Mouse (Mus musculus) forebrain, embryonic 10.5 days (tissue): ENCODE results near the gene Pebp1. TPM values are rescaled to one million over a fixed set of nuclear protein-coding genes. Genes with fewer than 3 reads are reported as not detected.

Experiments
- DNase-seq: peaks from one replicate; pipeline ENCODE4 v3.0.0-alpha.2; 2017; ENCODE audit warnings: low spot score; ENCODE audit errors: extremely low spot score
- H3K27ac ChIP-seq: fragments of 300-500 bp; sonication (generic); 2 replicates; pipeline ENCODE4 v1.5.1; 2016; ENCODE audit warnings: mild to moderate bottlenecking
- H3K27me3 ChIP-seq: fragments of 300-500 bp; sonication (generic); 2 replicates; pipeline ENCODE4 v1.6.1; 2016; ENCODE audit warnings: mild to moderate bottlenecking; ENCODE audit not compliant: poor library complexity, severe bottlenecking
- H3K36me3 ChIP-seq: fragments of 300-500 bp; sonication (generic); replicated peaks from 2 replicates; pipeline ENCODE4 v1.6.1; 2016; ENCODE audit warnings: mild to moderate bottlenecking, moderate library complexity
- H3K4me1 ChIP-seq: fragments of 300-500 bp; sonication (generic); 2 replicates; pipeline ENCODE4 v1.6.1; 2016
- H3K4me3 ChIP-seq: fragments of 300-500 bp; sonication (generic); 2 replicates; pipeline ENCODE4 v1.5.1; 2016; ENCODE audit warnings: mild to moderate bottlenecking, moderate library complexity
- H3K9me3 ChIP-seq: fragments of 300-500 bp; sonication (generic); 2 replicates; pipeline ENCODE4 v1.6.1; 2016; ENCODE audit warnings: mild to moderate bottlenecking, moderate library complexity
- WGBS: fragments of 180-500 bp; shearing (Covaris S2); methylation state at CpG from one replicate; pipeline ENCODE4 v1.1.7; 2016; 5-methylcytosine and 5-hydroxymethylcytosine counted together
- polyA plus RNA-seq: library from polyadenylated mRNA; unstranded; fragments of >200 nt; fragmentation: Nextera tagmentation; extraction: Ambion mirVana; gene quantifications from 2 replicates; pipeline ENCODE4 v1.2.1, GENCODE M21; 2016

Pebp1 gene
- polyA plus RNA-seq, 1 experiment from 2014 or later = 1,001 TPM

DNA sequence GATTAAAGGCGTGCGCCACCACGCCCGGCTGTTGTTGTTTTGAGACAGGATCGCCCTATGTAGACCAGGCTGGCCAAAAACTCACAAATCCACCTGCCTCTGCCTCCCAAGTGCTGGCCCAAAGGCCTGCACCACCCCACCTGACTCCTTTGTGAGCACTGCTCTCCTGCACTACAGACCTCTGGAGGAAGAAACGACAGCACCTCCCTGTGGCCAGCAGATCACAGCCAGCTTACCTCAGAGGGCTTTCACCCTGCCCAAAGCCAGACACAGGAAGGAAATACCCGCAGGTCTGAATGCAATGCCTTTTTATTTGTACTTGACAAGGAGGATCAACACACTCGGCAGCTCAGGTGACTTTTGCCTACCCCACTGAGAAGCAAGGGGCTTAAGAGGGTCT is 5.1 kb downstream of the Pebp1 start:
- WGBS = 92% methylated on average over 8 of the region's 8 CpGs
- Histone ChIP-seq H3K27ac (no peak overlapping the region), H3K4me3 (no peak overlapping the region), H3K9me3 (no peaks in the 10 kb centered on the region; the same call in 1 of the 2 replicates), H3K36me3 (peaks cover 81% of the 10 kb centered on the region), H3K4me1 (peaks cover 23% of the 10 kb centered on the region), H3K27me3 (no peaks in the 10 kb centered on the region)
- no peak for DNase-seq

DNA sequence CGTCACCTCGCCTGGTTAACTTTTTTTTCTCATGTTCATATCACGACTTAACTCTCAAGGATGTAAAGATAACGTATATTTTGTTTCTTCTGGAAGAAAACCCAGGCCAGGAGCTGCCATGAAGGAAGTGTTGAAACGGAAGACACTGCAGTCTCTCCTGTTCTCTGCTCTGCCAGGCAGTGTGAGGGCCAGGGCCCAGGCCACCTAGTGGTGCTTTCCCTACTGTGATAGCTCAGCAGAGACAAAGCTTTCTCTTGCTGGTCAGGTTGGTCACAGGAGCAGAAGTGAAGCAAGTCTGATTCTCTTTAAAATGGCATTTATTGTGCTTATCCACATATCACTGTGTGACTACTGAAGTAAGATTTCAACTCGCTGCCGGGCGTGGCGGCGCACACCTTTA is 5.9 kb downstream of the Pebp1 start:
- no peak for DNase-seq
- WGBS = 94% methylated on average over 10 of the region's 10 CpGs
- Histone ChIP-seq H3K9me3 (no peaks in the 10 kb centered on the region; the same call in 1 of the 2 replicates), H3K4me1 (peaks cover 20% of the 10 kb centered on the region), H3K27me3 (no peaks in the 10 kb centered on the region), H3K4me3 (no peak overlapping the region), H3K36me3 (peaks cover 81% of the 10 kb centered on the region), H3K27ac (no peak overlapping the region)

DNA sequence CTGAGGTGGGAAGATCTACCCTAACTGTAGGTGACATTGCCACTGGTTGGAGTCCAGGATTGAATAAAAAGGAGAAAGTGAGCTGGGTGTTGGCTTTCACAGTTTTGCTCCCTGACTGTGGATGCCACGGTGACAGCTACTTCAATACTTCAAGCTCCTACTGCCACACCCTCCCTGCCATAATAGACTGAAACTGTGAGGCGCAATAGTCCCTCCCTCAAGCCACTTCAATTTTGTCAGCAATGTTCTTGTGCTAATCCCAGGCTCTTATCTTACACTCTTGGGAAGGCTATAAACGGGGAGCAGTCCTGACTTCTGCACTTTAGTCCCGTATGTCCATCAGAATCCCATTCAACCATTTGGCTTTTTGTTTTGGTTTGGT is 7.8 kb downstream of the Pebp1 start:
- DNase-seq = no peak
- WGBS = 85% methylated on average over 4 of the region's 4 CpGs
- Histone ChIP-seq H3K36me3 (peaks cover 70% of the 10 kb centered on the region), H3K9me3 (no peaks in the 10 kb centered on the region; the same call in 1 of the 2 replicates), H3K4me3 (no peak overlapping the region), H3K4me1 (peaks cover 1% of the 10 kb centered on the region; the same call in 1 of the 2 replicates), H3K27me3 (no peaks in the 10 kb centered on the region), H3K27ac (no peak overlapping the region)

DNA sequence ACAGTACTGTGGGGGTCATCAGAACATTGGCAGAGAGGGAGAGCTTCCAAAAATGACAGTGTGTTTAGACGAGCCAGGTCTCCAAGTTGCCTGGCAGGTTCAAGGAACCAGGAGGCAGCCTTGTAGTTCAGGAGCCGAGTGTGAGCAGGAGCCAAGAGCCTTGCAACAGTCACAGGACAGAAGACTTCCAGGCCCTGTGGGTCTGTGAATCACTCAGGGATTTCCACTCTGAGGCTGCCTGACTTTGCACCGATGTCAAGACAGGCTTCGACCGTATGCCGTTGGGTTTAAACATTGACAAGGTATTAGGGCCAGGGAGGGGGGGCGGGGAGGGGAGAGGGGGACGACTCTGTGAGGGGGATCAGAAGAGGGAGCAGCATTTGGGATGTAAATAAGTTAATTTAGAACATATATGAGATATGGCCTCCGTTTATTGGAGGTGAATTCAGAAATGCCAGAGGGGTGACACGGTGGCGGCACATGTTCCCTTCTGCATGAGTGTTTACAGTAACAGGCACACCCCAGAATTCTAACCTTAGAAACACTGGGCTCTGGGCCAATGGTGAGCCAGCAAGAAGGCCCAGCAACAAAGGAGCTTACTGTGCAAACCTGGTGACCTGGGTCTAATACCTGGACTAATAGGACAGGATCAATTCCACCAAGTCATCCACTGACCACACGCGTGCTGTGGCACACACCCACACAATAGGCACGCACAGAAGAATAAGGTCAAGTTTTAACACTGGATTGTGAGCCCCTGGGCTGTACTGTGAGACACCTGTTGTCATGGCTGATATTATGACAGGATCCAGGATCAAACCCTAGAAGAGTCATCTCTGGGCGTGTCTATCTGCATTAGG is 8.4 kb downstream of the Pebp1 start:
- Histone ChIP-seq H3K9me3 (no peaks in the 10 kb centered on the region; the same call in 1 of the 2 replicates), H3K36me3 (peaks cover 63% of the 10 kb centered on the region), H3K27ac (no peak overlapping the region), H3K4me1 (no peaks in the 10 kb centered on the region), H3K4me3 (no peak overlapping the region), H3K27me3 (no peaks in the 10 kb centered on the region)
- no peak for DNase-seq
- WGBS = 94% methylated on average over 15 of the region's 15 CpGs

DNA sequence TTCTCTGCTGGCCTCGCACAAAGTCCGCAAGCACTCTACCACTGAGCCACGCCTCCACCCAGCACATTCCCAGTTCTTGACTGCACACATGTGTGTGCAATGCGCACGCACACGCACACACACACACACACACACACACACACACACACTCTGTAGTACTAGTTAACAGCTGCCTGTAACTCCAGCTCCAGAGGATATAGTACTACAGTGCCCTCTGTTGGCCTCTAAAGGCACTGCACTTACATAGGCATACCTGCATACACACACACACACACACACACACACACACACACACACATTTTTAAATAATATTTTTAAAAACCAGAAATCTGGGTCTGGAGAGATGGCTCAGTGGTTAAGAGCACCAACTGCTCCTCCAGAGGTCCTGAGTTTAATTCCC is 9.6 kb downstream of the Pebp1 start:
- Histone ChIP-seq H3K36me3 (peaks cover 52% of the 10 kb centered on the region), H3K9me3 (no peaks in the 10 kb centered on the region; the same call in 1 of the 2 replicates), H3K27ac (no peak overlapping the region), H3K4me1 (no peaks in the 10 kb centered on the region), H3K27me3 (no peaks in the 10 kb centered on the region), H3K4me3 (no peak overlapping the region)
- DNase-seq = no peak
- WGBS = 85% methylated on average over 6 of the region's 6 CpGs

DNA sequence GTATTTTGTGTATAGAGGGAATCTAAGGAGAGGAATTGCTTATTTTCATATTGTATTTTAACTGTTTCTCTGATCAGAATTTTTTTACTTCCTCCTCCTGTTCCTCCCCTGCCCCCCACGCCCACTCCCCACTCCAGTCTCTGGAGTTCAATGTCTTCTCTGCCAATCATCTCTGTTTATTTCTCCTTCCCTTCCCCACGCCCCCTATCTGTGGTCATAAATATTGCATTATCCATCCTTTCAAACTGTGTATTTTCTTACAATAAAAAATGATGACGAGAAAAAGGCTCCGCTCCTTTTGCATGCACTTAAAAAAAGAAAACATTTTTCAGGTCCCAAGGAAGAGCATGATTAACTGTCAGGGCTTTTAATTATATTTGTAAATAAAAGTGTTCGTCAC is 12.6 kb downstream of the Pebp1 start:
- 77% methylated on average over 5 of the region's 5 CpGs for WGBS
- no peaks in the 10 kb centered on the region for H3K27me3 ChIP-seq
- no peak for DNase-seq

DNA sequence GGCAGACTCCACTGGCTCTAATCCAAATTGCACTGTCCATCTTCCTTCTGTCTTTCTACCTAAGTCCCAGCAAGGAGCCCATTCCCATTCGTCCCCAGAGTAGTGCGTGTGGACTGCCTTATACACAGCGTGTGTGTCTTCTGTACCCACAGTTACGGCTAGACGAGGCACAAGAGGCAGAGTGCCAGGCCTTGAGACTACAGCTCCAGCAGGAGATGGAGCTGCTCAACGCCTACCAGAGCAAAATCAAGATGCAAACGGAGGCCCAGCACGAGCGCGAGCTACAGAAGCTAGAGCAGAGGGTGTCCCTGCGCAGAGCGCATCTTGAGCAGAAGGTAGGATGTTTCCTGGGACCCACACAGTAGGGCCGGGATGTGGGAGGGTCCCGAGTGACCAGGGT is 15.5 kb downstream of the Pebp1 start:
- Histone ChIP-seq H3K27me3 (no peaks in the 10 kb centered on the region), H3K27ac (no peak overlapping the region), H3K4me3 (no peak overlapping the region), H3K4me1 (0 out of 2 replicates have a peak, but pooled peaks cover 4% of the 10 kb centered on the region), H3K9me3 (no peaks in the 10 kb centered on the region), H3K36me3 (0 out of 2 replicates have a peak, but pooled peaks cover 2% of the 10 kb centered on the region)
- WGBS = 93% methylated on average over 14 of the region's 14 CpGs
- no peak for DNase-seq

More for the DNA sequence above, 12.6 kb downstream of the Pebp1 start:
- H3K27ac ChIP-seq = no peak overlapping the region
- no peak overlapping the region for H3K4me3 ChIP-seq
- H3K4me1 ChIP-seq = no peaks in the 10 kb centered on the region
- no peaks in the 10 kb centered on the region; the same call in 1 of the 2 replicates for H3K9me3 ChIP-seq
- H3K36me3 ChIP-seq = peaks cover 24% of the 10 kb centered on the region

DNA sequence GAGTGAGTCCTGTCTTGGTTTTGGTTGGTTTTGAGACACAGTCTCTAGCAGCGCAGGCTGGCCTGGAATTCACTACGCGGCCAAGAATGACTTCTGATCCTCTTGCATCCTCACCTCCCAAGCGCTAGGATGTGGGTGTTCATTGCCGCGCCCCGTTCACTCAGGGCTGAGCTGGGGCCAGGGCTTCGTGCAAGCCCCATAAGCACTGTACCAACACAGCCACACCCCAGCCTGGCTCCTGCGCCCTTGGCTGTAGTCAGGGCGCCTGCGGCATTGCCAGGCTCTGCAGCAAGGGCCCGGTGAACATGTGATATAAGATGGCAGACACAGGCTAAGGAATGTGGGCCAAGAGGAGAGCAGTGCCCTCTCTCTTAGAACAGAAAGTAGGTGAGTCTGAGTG is 18.0 kb downstream of the Pebp1 start:
- Histone ChIP-seq H3K4me3 (no peak overlapping the region), H3K27me3 (no peaks in the 10 kb centered on the region), H3K27ac (no peak overlapping the region), H3K4me1 (0 out of 2 replicates have a peak, but pooled peaks cover 4% of the 10 kb centered on the region), H3K36me3 (no peaks in the 10 kb centered on the region), H3K9me3 (no peaks in the 10 kb centered on the region)
- DNase-seq = no peak
- WGBS = 91% methylated on average over 12 of the region's 12 CpGs

DNA sequence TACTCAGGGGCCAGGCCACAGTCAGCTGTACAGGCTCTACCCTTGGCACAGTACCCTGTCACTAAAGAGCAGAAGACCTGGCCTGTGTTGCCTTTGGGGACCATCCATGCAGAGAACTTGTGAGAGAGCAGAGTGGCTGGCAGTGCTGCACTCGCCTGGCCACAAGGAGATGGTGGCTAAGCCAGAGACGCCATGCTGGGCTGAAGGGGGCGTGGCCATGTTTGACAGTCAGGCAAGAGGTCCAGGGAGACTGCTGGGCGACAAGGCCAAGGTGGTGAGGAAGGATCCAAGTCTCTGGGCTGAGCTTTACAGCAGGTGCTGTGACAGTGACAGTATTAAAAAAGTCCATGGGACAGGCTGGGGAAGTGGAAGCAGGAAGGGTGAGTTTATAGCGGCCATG is 18.7 kb downstream of the Pebp1 start:
- H3K27me3 ChIP-seq = no peaks in the 10 kb centered on the region
- H3K4me3 ChIP-seq = no peak overlapping the region
- no peak overlapping the region for H3K27ac ChIP-seq
- no peak for DNase-seq
- H3K9me3 ChIP-seq = peaks cover 2% of the 10 kb centered on the region; the same call in 1 of the 2 replicates
- peaks cover 3% of the 10 kb centered on the region for H3K36me3 ChIP-seq
- WGBS = 40% methylated on average over 5 of the region's 5 CpGs
- 0 out of 2 replicates have a peak, but pooled peaks cover 4% of the 10 kb centered on the region for H3K4me1 ChIP-seq

DNA sequence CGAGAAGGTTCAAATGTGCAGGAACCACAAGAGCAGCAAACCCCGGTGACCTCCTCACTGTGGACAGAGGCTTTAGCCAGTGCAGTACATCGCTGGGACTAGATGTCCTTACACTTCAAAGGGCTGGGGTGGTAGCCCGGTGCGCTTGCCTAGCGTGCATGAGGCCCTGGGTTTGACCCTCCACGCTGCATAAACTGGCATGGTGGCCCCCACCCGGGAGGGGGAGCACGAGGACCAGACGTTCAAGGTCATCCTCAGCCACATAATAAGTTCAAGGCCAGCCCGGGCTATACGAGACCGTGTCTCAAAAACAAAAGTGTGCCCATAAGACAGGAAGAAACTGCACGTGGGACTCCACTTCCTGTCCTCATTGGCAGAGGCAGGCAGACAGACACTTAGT is 19.5 kb downstream of the Pebp1 start:
- WGBS = 86% methylated on average over 14 of the region's 14 CpGs
- Histone ChIP-seq H3K27ac (no peak overlapping the region), H3K36me3 (peaks cover 9% of the 10 kb centered on the region), H3K9me3 (peaks cover 5% of the 10 kb centered on the region; the same call in 1 of the 2 replicates), H3K4me1 (0 out of 2 replicates have a peak, but pooled peaks cover 4% of the 10 kb centered on the region), H3K4me3 (no peak overlapping the region), H3K27me3 (no peaks in the 10 kb centered on the region)
- no peak for DNase-seq

DNA sequence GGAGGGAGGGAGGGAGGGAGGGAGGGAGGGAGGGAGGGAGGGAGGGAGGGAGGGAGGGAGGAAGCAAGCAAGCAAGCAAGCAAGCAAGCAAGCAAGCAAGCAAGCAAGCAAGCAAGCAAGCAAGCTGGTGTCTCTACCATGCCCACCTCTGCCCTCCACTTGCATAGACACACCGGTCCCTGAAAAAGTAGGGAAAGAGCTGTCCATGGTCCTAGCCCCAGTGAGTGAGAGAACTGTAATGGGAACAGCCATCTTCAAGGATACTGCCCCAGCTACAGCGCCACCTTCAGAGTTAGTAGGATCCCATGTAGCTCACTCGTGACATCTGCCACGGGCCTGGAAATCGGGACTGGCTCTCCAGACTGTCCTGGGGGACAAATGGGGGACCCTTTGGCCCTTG is 22.7 kb downstream of the Pebp1 start:
- no peak for DNase-seq
- H3K9me3 ChIP-seq = peaks cover 5% of the 10 kb centered on the region; the same call in 1 of the 2 replicates
- WGBS = 37% methylated on average over 5 of the region's 5 CpGs
- H3K27ac ChIP-seq = no peak overlapping the region
- no peaks in the 10 kb centered on the region for H3K27me3 ChIP-seq
- H3K4me1 ChIP-seq = 0 out of 2 replicates have a peak, but pooled peaks cover 4% of the 10 kb centered on the region
- no peak overlapping the region for H3K4me3 ChIP-seq
- peaks cover 9% of the 10 kb centered on the region for H3K36me3 ChIP-seq

DNA sequence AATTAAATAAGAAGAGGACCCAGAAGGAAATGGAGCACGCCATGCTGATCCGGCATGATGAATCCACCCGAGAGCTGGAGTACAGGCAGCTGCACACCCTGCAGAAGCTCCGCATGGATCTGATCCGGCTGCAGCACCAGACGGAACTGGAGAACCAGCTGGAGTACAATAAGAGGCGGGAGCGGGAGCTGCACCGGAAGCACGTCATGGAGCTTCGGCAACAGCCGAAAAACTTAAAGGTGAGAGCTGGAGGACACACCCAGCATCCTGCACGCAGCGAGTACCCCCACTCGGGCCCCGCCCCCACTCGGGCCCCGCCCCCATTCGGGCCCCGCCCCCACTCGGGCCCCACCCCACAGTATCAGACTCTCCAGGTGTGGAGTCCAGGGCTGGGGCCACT is 23.9 kb downstream of the Pebp1 start:
- Histone ChIP-seq H3K9me3 (peaks cover 5% of the 10 kb centered on the region; the same call in 1 of the 2 replicates), H3K27ac (no peak overlapping the region), H3K36me3 (peaks cover 9% of the 10 kb centered on the region), H3K4me1 (0 out of 2 replicates have a peak, but pooled peaks cover 1% of the 10 kb centered on the region), H3K27me3 (no peaks in the 10 kb centered on the region), H3K4me3 (no peak overlapping the region)
- 87% methylated on average over 21 of the region's 21 CpGs for WGBS
- no peak for DNase-seq

DNA sequence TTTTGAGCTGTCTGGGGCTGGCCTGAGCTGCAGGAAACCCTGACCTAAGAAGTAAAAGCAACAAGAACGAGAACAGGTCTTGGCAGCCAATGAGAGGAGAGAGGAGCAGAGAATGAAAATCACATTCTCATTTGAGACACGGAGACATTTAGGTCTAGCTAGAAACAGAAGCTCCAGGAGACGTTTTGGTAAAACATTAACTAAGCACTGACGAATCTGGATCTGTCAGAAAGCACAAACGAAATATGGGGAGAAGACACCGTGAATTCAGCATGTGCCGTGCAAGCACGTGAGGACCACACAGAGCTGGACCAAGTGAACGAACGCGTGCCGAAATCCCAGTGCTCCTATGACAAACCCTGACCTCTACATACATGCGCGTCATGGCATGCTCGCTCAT is 29.1 kb downstream of the Pebp1 start:
- Histone ChIP-seq H3K27me3 (no peaks in the 10 kb centered on the region), H3K36me3 (peaks cover 12% of the 10 kb centered on the region), H3K4me3 (no peak overlapping the region), H3K4me1 (no peaks in the 10 kb centered on the region), H3K27ac (no peak overlapping the region), H3K9me3 (no peaks in the 10 kb centered on the region)
- no peak for DNase-seq
- WGBS = 94% methylated on average over 15 of the region's 15 CpGs
